Mouse (Mus musculus) lung, postnatal 0 days (tissue): ENCODE results near the gene Dip2b.

ENCODE experiments used
- CTCF ChIP-seq: IDR thresholded peaks from 2 replicates; pipeline ENCODE4 v1.5.1; 2016; ENCODE audit warnings: antibody characterized with exemption, mild to moderate bottlenecking
- EP300 ChIP-seq: IDR thresholded peaks from 2 replicates; pipeline ENCODE4 v1.6.1; 2016; ENCODE audit warnings: antibody characterized with exemption, mild to moderate bottlenecking, control low read depth

- TF ChIP-seq CTCF (no peak), EP300 (no peak)
Measured at GRCm38 (mm10) chr15:100190083-100190482, 151.6 kb downstream of the Dip2b start.
